Mouse (Mus musculus) gastrocnemius, postnatal 36 days (tissue): Measurements from ENCODE around the gene Lsg1. TPM values are rescaled to one million over a fixed set of nuclear protein-coding genes. Genes with fewer than 3 reads are reported as not detected.

Source experiments
- DNase-seq, 2 experiments: peaks; one replicate each; pipeline ENCODE4 v3.0.0; 2022
- intact Hi-C: fragments of 180-260 bp; cut with DNase I; formaldehyde crosslinking; loops from one replicate; pipeline ENCODE4 v1.15.1; 2025
- total RNA-seq, 2 experiments: library from RNA; stranded (reverse); gene quantifications; 2 replicates each; pipeline ENCODE4 v1.2.3; 2021

Gene Lsg1
- total RNA-seq, 2 experiments from 2014 or later = 17.5 to 20.2 TPM

- no peak for DNase-seq
- intact Hi-C loops = loop anchor here (5.0 kb wide), 2 partner anchors 152 to 272 kb away; no protein-coding TSS in a partner anchor
These were observed 62.9 kb downstream of the Lsg1 start for GRCm38 (mm10) chr16:30524481-30524880.

- intact Hi-C loops = loop anchor here (5.0 kb wide), 2 partner anchors 150 to 270 kb away; no protein-coding TSS in a partner anchor
- no peak for DNase-seq
These were observed 65.0 kb downstream of the Lsg1 start for GRCm38 (mm10) chr16:30522253-30522940.

DNA sequence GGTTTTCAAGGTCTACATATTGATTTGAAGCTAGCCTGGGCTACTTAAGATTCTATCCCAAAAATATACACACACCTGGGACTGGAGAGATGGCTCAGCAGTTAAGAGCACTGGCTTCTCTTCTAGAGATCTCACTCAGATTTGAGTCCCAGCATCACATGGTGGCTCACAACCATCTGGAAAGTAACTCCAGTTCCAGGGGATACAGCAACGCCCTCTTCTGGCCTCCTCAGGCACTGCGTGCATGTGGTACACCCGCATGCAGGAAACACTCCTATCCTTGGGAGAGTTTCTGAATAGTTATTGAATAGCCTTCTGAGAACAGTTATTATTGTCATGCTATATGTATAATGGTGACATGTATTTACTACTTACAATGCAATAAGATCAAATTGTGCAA lies 66.2 kb downstream of the Lsg1 start:
- intact Hi-C loops = loop anchor here (5.0 kb wide), 2 partner anchors 149 to 269 kb away; no protein-coding TSS in a partner anchor
- DNase-seq = no peak

DNA sequence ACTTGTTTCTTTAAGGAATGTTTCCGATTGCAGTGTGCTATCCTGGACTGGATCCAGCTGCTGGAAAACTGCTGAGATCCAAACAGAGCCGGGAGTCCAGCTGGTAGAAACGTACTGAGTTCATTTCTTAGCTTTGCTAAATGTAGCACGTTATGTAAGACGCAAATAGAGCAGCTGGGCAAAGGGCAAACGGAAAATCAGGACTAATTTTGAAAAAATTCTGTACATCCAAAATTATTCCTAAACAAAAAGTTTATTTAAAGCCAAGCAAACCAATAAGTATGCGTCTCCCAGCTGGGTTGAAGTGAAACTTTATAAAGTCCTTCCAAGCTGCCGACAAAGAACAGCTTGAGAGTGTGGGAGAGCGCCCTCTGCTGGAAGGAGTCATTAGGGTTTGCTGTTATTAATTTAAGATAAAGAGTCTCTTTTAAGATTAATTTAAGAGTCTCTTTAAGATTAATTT lies 67.0 kb downstream of the Lsg1 start:
- intact Hi-C loops = loop anchor here (5.0 kb wide), 2 partner anchors 148 to 268 kb away; no protein-coding TSS in a partner anchor

DNA sequence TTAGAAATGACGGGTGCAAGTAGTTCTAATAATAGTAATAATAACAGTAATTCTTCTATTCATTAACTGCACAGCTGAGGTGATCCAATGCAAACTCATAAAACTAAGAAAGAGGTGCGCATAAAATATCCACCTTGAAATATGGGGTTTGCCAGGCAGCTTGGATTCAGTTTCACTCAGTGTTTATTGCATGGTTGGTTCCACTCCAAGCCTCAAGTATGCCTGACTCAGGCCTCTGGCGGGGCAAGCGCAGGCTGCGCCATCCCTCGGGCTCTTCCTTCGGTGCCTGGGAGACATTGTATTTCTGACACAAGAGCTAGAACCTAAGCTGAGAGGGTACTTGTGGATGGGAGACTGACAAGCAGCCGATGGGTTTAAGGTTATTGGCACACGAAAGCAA lies 68.8 kb downstream of the Lsg1 start:
- DNase-seq = no peak

More for the DNA sequence above, 67.0 kb downstream of the Lsg1 start:
- DNase-seq = peak; percentile 63 to 77

DNA sequence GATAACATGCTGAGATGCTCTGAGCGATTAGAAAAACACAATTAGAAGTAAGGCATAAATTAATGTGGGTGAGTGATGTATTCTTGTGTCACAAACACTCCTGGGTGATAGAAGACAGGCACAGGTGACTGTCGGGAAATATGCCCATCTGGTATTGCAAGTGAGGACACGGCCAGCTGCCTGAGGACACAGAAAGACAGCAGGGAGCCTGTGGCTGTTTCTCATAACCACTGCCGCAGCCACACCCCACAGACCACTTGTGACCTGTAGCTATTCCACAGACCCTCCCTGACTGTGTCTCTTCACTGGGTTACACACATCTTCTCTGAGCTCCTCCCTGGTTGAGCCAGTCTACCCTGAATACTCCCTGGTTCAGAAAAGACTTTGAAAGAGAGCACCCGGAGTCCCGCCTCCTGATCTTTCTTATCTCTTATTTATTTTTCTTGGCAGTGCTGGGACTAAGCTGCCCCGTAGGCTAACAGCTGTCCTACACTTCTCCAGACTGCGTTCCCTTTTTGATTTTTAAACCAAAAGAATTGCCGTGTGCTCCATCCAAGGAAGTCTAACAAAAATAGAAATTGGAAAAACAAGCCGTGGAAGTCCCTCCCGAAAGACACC lies 69.6 kb downstream of the Lsg1 start:
- no peak for DNase-seq
- intact Hi-C loops = no loop called here

More for the DNA sequence above, 68.8 kb downstream of the Lsg1 start:
- intact Hi-C loops = no loop called here

- intact Hi-C loops = no loop called here
- no peak for DNase-seq
These were observed 70.4 kb downstream of the Lsg1 start for GRCm38 (mm10) chr16:30516993-30517392.

DNA sequence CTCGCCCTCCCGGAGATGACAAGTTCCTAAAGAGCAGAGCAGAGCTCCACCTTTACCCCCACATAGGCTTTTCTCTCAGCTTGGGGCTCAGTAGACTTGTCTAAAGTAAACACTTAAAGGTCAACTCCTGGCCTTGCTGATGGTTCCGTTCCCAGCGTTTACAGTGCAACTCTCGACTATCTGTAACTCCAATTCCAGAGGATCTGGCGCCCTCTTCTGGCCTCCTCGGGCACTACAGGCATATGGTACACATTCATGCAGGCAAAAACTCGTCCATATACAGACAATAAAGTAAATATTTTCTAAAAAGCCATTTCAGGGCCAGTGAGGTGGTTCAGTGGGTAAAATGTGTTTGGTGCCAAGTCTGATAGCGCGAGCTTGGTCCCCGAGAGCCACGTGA lies 72.0 kb downstream of the Lsg1 start:
- DNase-seq = peak in 1 of 2 experiments; percentile 23
- intact Hi-C loops = no loop called here

DNA sequence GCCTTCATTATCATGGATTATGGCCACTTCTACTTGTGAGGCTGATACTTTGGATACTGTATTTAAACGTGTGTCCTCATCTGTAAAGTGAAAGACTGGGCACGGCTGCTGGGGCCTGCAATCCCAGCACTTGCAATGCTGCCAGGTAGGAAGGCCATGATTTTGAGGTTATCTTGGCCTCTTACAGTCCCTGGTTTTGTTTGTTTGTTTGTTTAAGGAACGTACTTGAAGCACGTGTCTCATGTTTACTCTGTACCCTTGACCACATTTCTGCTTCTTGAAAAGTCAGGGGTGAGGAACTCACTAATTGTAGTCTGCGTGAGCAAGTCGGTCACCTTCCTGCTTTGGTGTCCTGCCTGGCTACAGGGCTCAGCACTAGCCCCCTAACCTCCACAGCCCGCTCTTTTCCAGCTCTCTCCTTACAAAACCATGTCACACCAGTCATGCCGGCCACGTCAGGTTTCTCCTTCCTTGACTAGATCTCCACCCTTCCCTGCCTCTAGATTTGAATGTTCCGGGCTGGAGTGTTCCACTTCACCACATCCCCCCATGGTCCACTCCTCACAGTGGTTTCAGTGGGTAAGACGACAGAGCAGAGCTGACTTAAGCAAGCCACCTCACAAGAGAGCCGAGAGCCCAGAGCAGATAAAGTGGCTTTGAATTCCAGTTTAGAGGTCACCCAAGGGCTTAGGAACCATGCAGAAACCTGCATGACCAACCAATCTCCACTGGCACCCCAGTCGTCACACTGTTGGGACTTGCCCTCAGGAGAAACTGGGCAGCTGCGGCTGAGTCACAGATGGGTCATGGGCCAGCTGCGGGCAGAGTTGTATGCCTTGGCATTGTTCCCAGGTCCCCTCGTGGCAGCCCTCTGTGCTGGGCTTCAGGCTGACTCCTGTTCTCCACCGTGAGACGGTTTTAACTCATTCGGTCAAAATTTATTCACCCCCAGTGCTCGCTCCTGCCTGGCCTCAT lies 74.1 kb downstream of the Lsg1 start:
- DNase-seq = peak in 1 of 2 experiments; percentile 18
- intact Hi-C loops = no loop called here

DNA sequence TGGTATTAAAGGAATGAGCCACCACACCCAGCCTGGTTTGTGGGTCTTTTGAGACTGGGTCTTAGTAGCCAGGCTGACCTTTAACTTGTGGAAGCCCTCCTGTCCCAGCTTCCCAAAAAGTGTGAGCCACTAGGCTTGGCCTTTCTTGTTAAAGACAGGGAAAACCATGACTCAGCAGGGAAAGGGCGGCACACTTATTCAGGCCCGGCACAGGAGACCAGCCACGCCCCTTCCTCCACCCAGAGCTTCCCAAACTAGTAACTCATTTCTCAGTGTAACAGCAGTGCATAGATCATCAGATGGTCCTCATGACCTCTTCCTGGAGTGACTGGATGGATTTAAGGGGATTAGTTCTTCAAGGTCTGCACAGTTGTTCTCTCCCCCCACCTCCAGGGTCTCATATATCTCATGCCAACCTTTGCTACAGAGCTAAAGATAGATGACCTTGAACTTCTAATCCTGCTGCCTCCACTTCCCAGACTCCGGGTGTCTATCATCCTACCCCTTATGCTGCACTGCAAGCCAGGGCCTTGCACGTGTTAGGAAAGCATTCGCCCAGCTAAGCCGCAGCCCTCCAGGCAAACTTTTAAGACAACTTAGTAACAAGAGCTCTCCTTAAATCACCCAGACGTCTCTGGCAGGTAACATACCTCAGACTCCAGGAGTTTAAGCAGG lies 74.9 kb downstream of the Lsg1 start:
- DNase-seq = peak in 1 of 2 experiments; percentile 32
- intact Hi-C loops = no loop called here

DNA sequence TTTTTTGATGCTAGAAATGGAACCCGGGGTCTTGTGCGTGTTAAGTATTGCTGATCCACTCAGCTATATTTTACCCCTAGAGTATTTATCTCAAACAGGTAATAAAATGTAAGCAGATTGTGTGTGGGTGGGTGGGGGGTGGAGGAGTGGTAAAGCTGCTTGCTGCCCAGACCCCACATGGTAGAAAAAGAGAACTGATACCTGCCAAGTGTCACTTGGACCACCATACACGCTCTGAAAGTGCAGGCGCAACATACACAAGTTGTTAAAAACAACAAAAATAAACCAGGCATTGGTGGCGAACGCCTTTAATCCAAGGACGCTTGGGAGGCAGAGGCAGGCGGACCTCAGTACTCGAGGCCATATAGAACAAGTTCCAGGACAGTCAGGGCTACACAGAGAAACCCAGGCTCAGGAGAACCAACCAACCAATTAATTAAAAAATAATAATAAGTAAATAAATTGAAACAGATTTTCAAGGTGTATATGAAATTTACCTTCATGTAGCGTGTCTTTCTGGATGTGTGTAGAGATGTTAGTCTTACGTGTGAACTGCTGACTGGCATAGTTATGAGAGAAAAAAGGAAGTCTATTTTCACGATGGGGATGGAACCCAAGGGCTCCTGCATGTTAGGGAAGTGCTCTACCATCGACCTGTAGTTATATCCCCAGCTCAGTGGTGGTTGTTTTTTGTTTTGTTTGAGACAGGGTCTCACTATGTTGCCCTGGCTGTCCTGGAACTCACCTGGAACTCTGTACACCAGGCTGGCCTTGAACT lies 75.6 kb downstream of the Lsg1 start:
- intact Hi-C loops = no loop called here
- no peak for DNase-seq

DNA sequence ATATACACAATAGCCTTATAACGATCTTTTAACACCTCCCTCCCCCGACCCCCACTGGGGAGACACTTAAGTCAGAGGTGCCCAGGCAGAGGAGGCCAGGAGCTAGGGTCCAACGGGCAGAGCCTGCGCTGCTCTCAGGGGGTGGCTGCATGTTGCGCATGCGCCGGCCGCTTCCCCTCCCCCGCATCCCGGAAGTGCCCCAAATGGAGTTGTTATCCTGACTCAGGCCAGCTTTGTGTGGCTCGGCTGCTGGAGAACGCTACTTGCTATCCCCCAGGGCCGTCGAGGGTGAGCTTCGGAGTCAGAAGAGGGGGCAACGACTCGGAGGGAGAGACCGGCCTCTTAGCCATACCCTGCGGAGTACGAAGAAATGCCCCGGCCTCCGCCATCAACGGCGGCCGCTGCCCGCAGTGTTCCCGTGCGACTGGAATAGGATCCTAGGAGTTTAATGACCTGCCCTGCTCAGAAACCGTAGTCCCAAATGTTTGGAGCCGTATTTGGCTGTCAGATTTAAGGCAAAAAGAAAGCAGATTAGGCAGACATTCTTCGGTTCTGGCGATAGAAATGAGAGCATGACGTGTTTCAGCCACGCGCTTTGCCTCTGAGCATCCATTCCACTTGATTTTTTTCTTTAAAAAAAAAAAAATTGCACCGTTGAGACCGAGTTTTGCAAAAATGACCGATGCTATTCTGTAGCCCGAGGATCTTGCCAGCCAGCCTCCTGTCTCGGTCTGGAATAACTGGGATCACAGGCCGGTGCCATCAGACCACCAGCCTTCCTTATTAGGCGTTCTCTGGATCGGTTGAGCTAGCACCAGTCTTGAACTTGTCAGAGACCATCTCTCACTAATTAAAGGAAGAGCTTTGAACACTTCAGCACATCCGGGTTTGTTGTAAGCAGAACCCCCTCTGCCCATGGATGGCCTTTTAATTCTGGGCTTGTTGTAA lies 76.6 kb downstream of the Lsg1 start:
- intact Hi-C loops = no loop called here
- peak; percentile 84 to 85 for DNase-seq

Other genes starting within 250 kb of the Lsg1 start
- gene Atp13a3, start 181.6 kb downstream of the Lsg1 start, total RNA-seq = 10 to 100 TPM; 35.7 to 38.4 TPM
- gene Tmem44, start 36.8 kb downstream of the Lsg1 start, total RNA-seq = 1 to 10 TPM; 1.8 to 2.5 TPM
- 1 to 10 TPM; 5.4 to 6.3 TPM for gene Fam43a, start 12.1 kb upstream of the Lsg1 start, total RNA-seq